Mouse (Mus musculus) left cerebral cortex, adult 8-10 months (tissue): ENCODE measurements at regions not wholly inside any gene's neighbourhood (a gene's known extent, or its start where the extent isn't known, plus 50 kb on each side); places are given as distances from the start of the nearest gene placed in this dataset.

Experiments used
- DNase-seq, 2 experiments: peaks; one replicate each; pipeline ENCODE4 v3.0.0; 2022; ENCODE audit warnings: low spot score in 2 of 2

- DNase-seq, result peak in 1 of 2 experiments; percentile 31
These were observed 158.1 kb upstream of the Ccn2 start for GRCm38 (mm10) chr10:24437177-24437576.

- DNase-seq, result no peak
These were observed 150.7 kb upstream of the Ccn2 start for GRCm38 (mm10) chr10:24444572-24444971.

GRCm38 (mm10) chr10:24445036-24445435, 150.2 kb upstream of the Ccn2 start:
- no peak for DNase-seq

- DNase-seq, result no peak
These were observed 149.1 kb upstream of the Ccn2 start for GRCm38 (mm10) chr10:24446168-24446567.

- DNase-seq, result no peak
These were observed 148.1 kb upstream of the Ccn2 start for GRCm38 (mm10) chr10:24447135-24447534.

- DNase-seq, result peak in 1 of 2 experiments; percentile 17
These were observed 147.2 kb upstream of the Ccn2 start for GRCm38 (mm10) chr10:24448001-24448561.

GRCm38 (mm10) chr10:24453507-24453906, 141.7 kb upstream of the Ccn2 start:
- DNase-seq, result no peak

GRCm38 (mm10) chr10:24458667-24459066, 136.6 kb upstream of the Ccn2 start:
- DNase-seq, result no peak

GRCm38 (mm10) chr10:24463873-24464272, 131.4 kb upstream of the Ccn2 start:
- DNase-seq, result no peak

GRCm38 (mm10) chr10:24464377-24464776, 130.9 kb upstream of the Ccn2 start:
- DNase-seq, result no peak

GRCm38 (mm10) chr10:24469741-24470140, 125.5 kb upstream of the Ccn2 start:
- no peak for DNase-seq

GRCm38 (mm10) chr10:24471521-24471920, 123.7 kb upstream of the Ccn2 start:
- DNase-seq, result no peak

- DNase-seq, result no peak
These were observed 119.0 kb upstream of the Ccn2 start for GRCm38 (mm10) chr10:24476288-24476687.

- DNase-seq, result no peak
These were observed 116.7 kb upstream of the Ccn2 start for GRCm38 (mm10) chr10:24478535-24478934.

- no peak for DNase-seq
These were observed 116.1 kb upstream of the Ccn2 start for GRCm38 (mm10) chr10:24479148-24479547.

- DNase-seq, result no peak
These were observed 113.2 kb upstream of the Ccn2 start for GRCm38 (mm10) chr10:24481926-24482612.

GRCm38 (mm10) chr10:24483053-24483452, 112.2 kb upstream of the Ccn2 start:
- no peak for DNase-seq

- DNase-seq, result no peak
These were observed 111.1 kb upstream of the Ccn2 start for GRCm38 (mm10) chr10:24484101-24484660.

GRCm38 (mm10) chr10:24485461-24485860, 109.8 kb upstream of the Ccn2 start:
- no peak for DNase-seq

GRCm38 (mm10) chr10:24486224-24486623, 109.0 kb upstream of the Ccn2 start:
- DNase-seq, result no peak

GRCm38 (mm10) chr10:24487915-24488314, 107.3 kb upstream of the Ccn2 start:
- DNase-seq, result no peak

- DNase-seq, result no peak
These were observed 104.8 kb upstream of the Ccn2 start for GRCm38 (mm10) chr10:24490432-24490831.

GRCm38 (mm10) chr10:24491848-24492247, 103.4 kb upstream of the Ccn2 start:
- DNase-seq, result no peak
